Mouse (Mus musculus) liver, adult 2 months (tissue): ENCODE results near the gene Epha1.

Experiments used
- CTCF ChIP-seq: fragments of 200-500 bp; IDR thresholded peaks from 2 replicates; pipeline ENCODE4 v1.5.1; 2011; ENCODE audit warnings: low read depth, low read length, control low read depth
- POLR2A ChIP-seq: fragments of 200-500 bp; IDR thresholded peaks from 2 replicates; pipeline ENCODE4 v1.6.1; 2011; ENCODE audit warnings: low read length, control low read depth; ENCODE audit not compliant: insufficient read depth; ENCODE audit errors: extremely low read depth

- TF ChIP-seq CTCF (no peak), POLR2A (no peak)
These were observed 782 bp upstream of the Epha1 start for GRCm38 (mm10) chr6:42373669-42374430.
